Comparison of ENCODE assay signal across 24 mouse cellular contexts in the genomic region with DNA sequence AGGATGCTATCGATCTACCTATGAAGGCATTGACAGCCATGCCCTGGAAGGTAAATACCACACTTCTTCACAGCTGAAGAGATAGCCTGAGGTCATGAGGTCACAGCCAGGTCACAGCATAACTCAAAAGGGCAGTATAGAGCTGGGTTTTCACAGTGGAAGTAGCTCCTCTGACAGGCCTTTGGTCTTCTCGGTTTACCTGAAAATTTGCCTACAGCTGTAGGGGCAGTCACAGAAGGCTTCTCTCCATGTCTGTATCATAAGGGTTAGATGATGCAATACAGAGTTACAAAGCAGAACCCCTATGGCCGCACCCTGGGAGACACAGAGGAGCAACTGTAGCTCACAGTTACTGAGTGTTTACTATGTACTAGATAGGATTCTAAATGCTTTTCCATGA.
DNase-seq lines count a peak whose midpoint lies in the region; ATAC-seq and TF ChIP-seq lines count a peak whose summit lies in the region.
"Had no signal": no experiment of that assay in that cellular context is flagged by ENCODE, and none has a peak within 500 bp of the region (broad histone marks: within the 10 kb centered on the region; RNA-seq: fewer than 3 reads in every experiment).

No protein-coding gene starts in this region.

- WGBS in midbrain, embryonic 11.5 days: 88% methylated on average over 3 of the region's 3 CpGs
- 92% methylated on average over 3 of the region's 3 CpGs for WGBS in midbrain, embryonic 10.5 days
- WGBS in cerebellum, adult 2 months: 95% methylated on average over 3 of the region's 3 CpGs

- H3K9me3 ChIP-seq in midbrain, embryonic 11.5 days (ENCODE audit: control insufficient read depth, low read length): no peaks in the 10 kb centered on the region
- H3K9me3 ChIP-seq in midbrain, embryonic 10.5 days (replicated peaks): no peaks in the 10 kb centered on the region
- H3K9me3 ChIP-seq in CH12.LX (replicated peaks; ENCODE audit: low read length) (no peaks in the 10 kb centered on the region), MEL (replicated peaks; ENCODE audit: insufficient read depth, low read length) (no peaks in the 10 kb centered on the region)
- H3K9me3 ChIP-seq: G1E had no signal

- TF ChIP-seq EP300 in CH12.LX (IDR thresholded peaks at IDR 0.05; ENCODE audit: low read length) (no peak; the same call in 1 of the 2 replicates), MEL (IDR thresholded peaks at IDR 0.05; ENCODE audit: low read depth in 1 of 2, low read length in 2 of 2) (no peak)

- DNase-seq in midbrain, embryonic 11.5 days (ENCODE audit: low spot score, missing footprints): peak; percentile 8
- DNase-seq in midbrain, embryonic 10.5 days (ENCODE audit: low spot score): no peak
- DNase-seq in A20 (ENCODE audit: low read depth, low spot score): peak; percentile 57
- peak; percentile 64 for DNase-seq in CH12.LX (ENCODE audit: extremely low read depth)
- DNase-seq in MEL (ENCODE audit: low read depth, low spot score): peak; percentile 21
- no peak for DNase-seq in urinary bladder, postnatal 36 days (ENCODE audit: low spot score in 2 of 2)
- no peak for DNase-seq in cerebellum, adult 2 months
- DNase-seq in urinary bladder, adult 2 months (ENCODE audit: low spot score): no peak
- DNase-seq: adrenal gland, adult 2 months; adrenal gland, adult 8-10 months; adrenal gland, postnatal 10 days; adrenal gland, postnatal 14 days; adrenal gland, postnatal 25 days; adrenal gland, postnatal 36 days; B cell, adult 2 months; cerebellum, adult 11 months; cerebellum, adult 11-12 months; cerebellum, adult 18-20 months; cerebellum, adult 8-10 months; cerebellum, adult 9-10 months had no signal

- ATAC-seq in midbrain, embryonic 11.5 days (ENCODE audit: low FRiP score): no peak
- ATAC-seq: activated CD4-positive, CD25-positive, alpha-beta regulatory T cell, adult 4 months; CD4-positive, CD25-positive, alpha-beta regulatory T cell, adult 4 months; Patski had no signal

- dilution Hi-C loops in CH12.LX (cut with MboI; ENCODE audit: extremely low pct_ligation_motif_present, extremely low pct_unique_long_range_greater_than_20kb, low sequenced_read_pairs): no loop called here

- TF ChIP-seq CTCF in CH12.LX (conservative IDR thresholded peaks at IDR 0.05 in 1 of 2, IDR thresholded peaks at IDR 0.05 in 1 of 2; ENCODE audit: low read depth in 2 of 2, low read length in 2 of 2) (no peak), MEL (IDR thresholded peaks at IDR 0.05 in 2 of 3, conservative IDR thresholded peaks at IDR 0.05 in 1 of 3; ENCODE audit: control insufficient read depth in 1 of 3, insufficient read depth in 1 of 3, low read depth in 2 of 3, low read length in 3 of 3, poor library complexity in 1 of 3, severe bottlenecking in 1 of 3) (no peak)
- no peak for TF ChIP-seq CTCF in cerebellum, adult 2 months (IDR thresholded peaks at IDR 0.05; ENCODE audit: borderline replicate concordance, insufficient read depth, low read depth, low read length)

- no peaks in the 10 kb centered on the region; the same call in 1 of the 2 replicates for H3K36me3 ChIP-seq in midbrain, embryonic 11.5 days (ENCODE audit: control insufficient read depth, insufficient read depth, low read length)
- no peaks in the 10 kb centered on the region for H3K36me3 ChIP-seq in midbrain, embryonic 10.5 days
- H3K36me3 ChIP-seq in CH12.LX (replicated peaks in 1 of 2; ENCODE audit: control insufficient read depth in 1 of 2, insufficient read depth in 1 of 2, low read length in 1 of 2): peaks cover 0 to 17% of the 10 kb centered on the region in 2 experiments
- peaks cover 0 to 3% of the 10 kb centered on the region in 2 experiments; a peak in 1 of 4 replicates for H3K36me3 ChIP-seq in MEL (ENCODE audit: control insufficient read depth in 1 of 2, insufficient read depth in 2 of 2, low read length in 2 of 2)

- no peaks in the 10 kb centered on the region for H3K4me1 ChIP-seq in midbrain, embryonic 11.5 days (ENCODE audit: control insufficient read depth, insufficient read depth, low read length)
- 0 out of 2 replicates have a peak, but pooled peaks cover 3% of the 10 kb centered on the region for H3K4me1 ChIP-seq in midbrain, embryonic 10.5 days
- H3K4me1 ChIP-seq in CH12.LX (ENCODE audit: control insufficient read depth in 1 of 2, insufficient read depth in 2 of 2) (peaks cover 9 to 27% of the 10 kb centered on the region in 2 experiments), MEL (ENCODE audit: control insufficient read depth in 1 of 2, insufficient read depth in 2 of 2, low read length in 2 of 2) (peaks cover 3 to 5% of the 10 kb centered on the region in 2 experiments; a peak in 2 of 4 replicates)
- no peaks in the 10 kb centered on the region for H3K4me1 ChIP-seq in cerebellum, adult 2 months (ENCODE audit: control insufficient read depth, insufficient read depth, low read length)

- no peak for TF ChIP-seq POLR2A in CH12.LX (IDR thresholded peaks at IDR 0.05; ENCODE audit: low read depth, low read length)
- TF ChIP-seq POLR2A in MEL (IDR thresholded peaks at IDR 0.05; ENCODE audit: control insufficient read depth in 1 of 2, insufficient read depth in 1 of 2, low read depth in 1 of 2, low read length in 2 of 2, poor library complexity in 1 of 2): no peak
- no peak for TF ChIP-seq POLR2A in cerebellum, adult 2 months (IDR thresholded peaks at IDR 0.05; ENCODE audit: borderline replicate concordance, insufficient read depth, low read length)

- no peak overlapping the region for H3K9ac ChIP-seq in midbrain, embryonic 11.5 days (ENCODE audit: low read length)
- H3K9ac ChIP-seq in CH12.LX (ENCODE audit: insufficient read depth, low read depth) (no peak overlapping the region), MEL (ENCODE audit: control insufficient read depth, low read depth, low read length, poor library complexity, severe bottlenecking) (no peak overlapping the region)

- H3K79me2 ChIP-seq in CH12.LX (replicated peaks; ENCODE audit: control insufficient read depth, extremely low read depth, insufficient read depth, poor library complexity, severe bottlenecking) (no peaks in the 10 kb centered on the region), MEL (ENCODE audit: control insufficient read depth, insufficient read depth, low read length, poor library complexity) (no peaks in the 10 kb centered on the region)

- no peaks in the 10 kb centered on the region for H3K27me3 ChIP-seq in midbrain, embryonic 11.5 days (ENCODE audit: control insufficient read depth, insufficient read depth, low read length)
- no peaks in the 10 kb centered on the region for H3K27me3 ChIP-seq in midbrain, embryonic 10.5 days (ENCODE audit: low read depth, poor library complexity, severe bottlenecking)
- H3K27me3 ChIP-seq in CH12.LX (replicated peaks) (no peaks in the 10 kb centered on the region), MEL (ENCODE audit: control insufficient read depth in 1 of 2, insufficient read depth in 2 of 2, low read length in 2 of 2) (no peaks in the 10 kb centered on the region)
- no peaks in the 10 kb centered on the region for H3K27me3 ChIP-seq in cerebellum, adult 2 months (ENCODE audit: control insufficient read depth, insufficient read depth, low read length)
- H3K27me3 ChIP-seq: Patski had no signal

- no peak overlapping the region for H3K4me3 ChIP-seq in midbrain, embryonic 11.5 days (ENCODE audit: low read depth, low read length)
- no peak overlapping the region for H3K4me3 ChIP-seq in midbrain, embryonic 10.5 days
- no peak overlapping the region for H3K4me3 ChIP-seq in CH12.LX (replicated peaks in 1 of 3; ENCODE audit: low read depth in 2 of 3, low read length in 2 of 3, poor library complexity in 1 of 3)
- H3K4me3 ChIP-seq in MEL (ENCODE audit: control insufficient read depth in 1 of 2, insufficient read depth in 1 of 2, low read depth in 2 of 2, low read length in 2 of 2): no peak overlapping the region
- H3K4me3 ChIP-seq in cerebellum, adult 2 months (replicated peaks; ENCODE audit: insufficient read depth, low read depth, low read length): no peak overlapping the region

- no peak overlapping the region for H3K27ac ChIP-seq in midbrain, embryonic 11.5 days (ENCODE audit: low read depth, low read length)
- no peak overlapping the region for H3K27ac ChIP-seq in midbrain, embryonic 10.5 days (replicated peaks)
- H3K27ac ChIP-seq in CH12.LX (ENCODE audit: insufficient read depth, low read depth): 0 out of 2 replicates have a peak overlapping the region, but pooled peaks have one; percentile 46
- no peak overlapping the region for H3K27ac ChIP-seq in MEL (ENCODE audit: control insufficient read depth, low read depth, low read length)
- no peak overlapping the region for H3K27ac ChIP-seq in cerebellum, adult 2 months (ENCODE audit: insufficient read depth, low read length)

- TF ChIP-seq RAD21 in CH12.LX (IDR thresholded peaks at IDR 0.05; ENCODE audit: low read depth, low read length) (no peak), MEL (IDR thresholded peaks at IDR 0.05; ENCODE audit: low read depth, low read length) (no peak)

- H3K4me2 ChIP-seq in midbrain, embryonic 11.5 days: no peak overlapping the region
- no peak overlapping the region for H3K4me2 ChIP-seq in CH12.LX (ENCODE audit: insufficient read depth, low read depth, poor library complexity, severe bottlenecking)

- in situ Hi-C loops in CH12.LX (cut with MboI; ENCODE audit: low pct_ligation_motif_present, low pct_unique_long_range_greater_than_20kb, low sequenced_read_pairs): loop anchor here (5.0 kb wide), 1 partner anchor 34 kb away; no protein-coding TSS in a partner anchor

TF ChIP-seq in CH12.LX, 34 proteins besides CTCF, POLR2A, EP300 and RAD21:
- 0 out of 2 replicates have a peak, but pooled peaks have one; percentile 20 for TF ChIP-seq IRF4 (IDR thresholded peaks at IDR 0.05; ENCODE audit: low read depth, low read length)
- peak; percentile 76 for TF ChIP-seq ETS1 (conservative IDR thresholded peaks at IDR 0.05; ENCODE audit: low read depth, low read length)
- no peak for TF ChIP-seq UBTF (IDR thresholded peaks at IDR 0.05; ENCODE audit: low read depth, low read length)

TF ChIP-seq in MEL, 35 proteins besides CTCF, POLR2A, EP300 and RAD21 (continues in another document):
- TF ChIP-seq USF2 (IDR thresholded peaks at IDR 0.05; ENCODE audit: borderline replicate concordance in 1 of 2, insufficient read depth in 1 of 2, low read depth in 1 of 2, low read length in 2 of 2) (no peak), MYC (IDR thresholded peaks at IDR 0.05; ENCODE audit: low read depth, low read length) (no peak), ZMIZ1 (IDR thresholded peaks at IDR 0.05; ENCODE audit: low read depth, low read length) (no peak), POLR2AphosphoS5 (IDR thresholded peaks at IDR 0.05; ENCODE audit: borderline replicate concordance, low read depth, low read length) (no peak), MYB (IDR thresholded peaks at IDR 0.05; ENCODE audit: low read depth, low read length) (no peak), SIN3A (IDR thresholded peaks at IDR 0.05; ENCODE audit: low read length) (no peak), ZNF384 (IDR thresholded peaks at IDR 0.05; ENCODE audit: low read depth, low read length) (no peak), USF1 (IDR thresholded peaks at IDR 0.05; ENCODE audit: low read depth, low read length) (no peak), SMC3 (IDR thresholded peaks at IDR 0.05; ENCODE audit: low read depth, low read length) (no peak), NELFE (IDR thresholded peaks at IDR 0.05; ENCODE audit: low read depth, low read length) (no peak), CHD1 (IDR thresholded peaks at IDR 0.05; ENCODE audit: low read depth, low read length) (no peak)

Comparison
In these comparisons a context has a peak if more than half of its experiments do, and no peak if none do; other contexts are left out.
1. DNase-seq: peak in midbrain, embryonic 11.5 days (single experiment), A20 (single experiment), CH12.LX (single experiment) and MEL (single experiment); none in midbrain, embryonic 10.5 days (single experiment), urinary bladder, postnatal 36 days (0 of 2), cerebellum, adult 2 months (0 of 2) and urinary bladder, adult 2 months (single experiment).